Mouse (Mus musculus) stomach, embryonic 14.5 days (tissue): ENCODE measurements at regions not wholly inside any gene's neighbourhood (a gene's known extent, or its start where the extent isn't known, plus 50 kb on each side); places are given as distances from the start of the nearest gene placed in this dataset.

ENCODE experiments used
- ATAC-seq: fragments of 200-750 bp; cut with Nextera tagmentation; 2 replicates; pipeline ENCODE4 v1.8.0; 2017; ENCODE audit warnings: low read depth, moderate TSS enrichment; ENCODE audit not compliant: insufficient number of reproducible peaks, insufficient read depth, low FRiP score
- H3K27ac ChIP-seq: fragments of 300-500 bp; sonication (generic); 2 replicates; pipeline ENCODE4 v1.5.1; 2014; ENCODE audit warnings: mild to moderate bottlenecking, low read length, moderate library complexity, mixed read lengths
- H3K27me3 ChIP-seq: fragments of 300-500 bp; sonication (generic); 2 replicates; pipeline ENCODE4 v1.6.1; 2014; ENCODE audit warnings: low read length, control low read depth, mixed read lengths; ENCODE audit not compliant: control insufficient read depth, insufficient read depth
- H3K36me3 ChIP-seq: fragments of 300-500 bp; sonication (generic); 2 replicates; pipeline ENCODE4 v1.6.1; 2014; ENCODE audit warnings: mild to moderate bottlenecking, control low read depth, low read length, moderate library complexity, mixed read lengths; ENCODE audit not compliant: control insufficient read depth, insufficient read depth
- H3K4me1 ChIP-seq: fragments of 300-500 bp; sonication (generic); 2 replicates; pipeline ENCODE4 v1.6.1; 2014; ENCODE audit warnings: low read length, control low read depth, mixed read lengths; ENCODE audit not compliant: control insufficient read depth, insufficient read depth
- H3K4me2 ChIP-seq: fragments of 300-500 bp; sonication (generic); replicated peaks from 2 replicates; pipeline ENCODE4 v1.6.1; 2014; ENCODE audit warnings: low read depth, low read length, control low read depth
- H3K4me3 ChIP-seq: fragments of 300-500 bp; sonication (generic); 2 replicates; pipeline ENCODE4 v1.5.1; 2014; ENCODE audit warnings: low read depth, low read length, control low read depth
- H3K9ac ChIP-seq: fragments of 300-500 bp; sonication (generic); replicated peaks from 2 replicates; pipeline ENCODE4 v1.6.1; 2014; ENCODE audit warnings: low read depth, mild to moderate bottlenecking, control low read depth, low read length, moderate library complexity, mixed read lengths
- H3K9me3 ChIP-seq: fragments of 300-500 bp; sonication (generic); 2 replicates; pipeline ENCODE4 v1.6.1; 2016; ENCODE audit warnings: low read depth, low read length, control low read depth; ENCODE audit not compliant: control insufficient read depth
- WGBS: fragments of 180-500 bp; shearing (Covaris S2); extraction: QIAGEN DNeasy Blood & Tissue Kit; methylation state at CpG from one replicate; pipeline ENCODE4 v1.1.7; 2014; 5-methylcytosine and 5-hydroxymethylcytosine counted together

GRCm38 (mm10) chr1:51542801-51543200 is 64.6 kb upstream of the Nabp1 start:
- H3K4me3 ChIP-seq, result no peak overlapping the region
- H3K27me3 ChIP-seq, result no peaks in the 10 kb centered on the region
- H3K4me1 ChIP-seq, result peaks cover 9% of the 10 kb centered on the region; the same call in 1 of the 2 replicates
- no peak overlapping the region for H3K4me2 ChIP-seq
- no peak for ATAC-seq
- no peak overlapping the region for H3K9ac ChIP-seq
- no peaks in the 10 kb centered on the region for H3K36me3 ChIP-seq
- no peaks in the 10 kb centered on the region for H3K9me3 ChIP-seq
- H3K27ac ChIP-seq, result no peak overlapping the region
- WGBS, result 88% methylated on average over 5 of the region's 5 CpGs

GRCm38 (mm10) chr1:51539634-51540033 is 61.4 kb upstream of the Nabp1 start:
- Histone ChIP-seq H3K4me3 (no peak overlapping the region), H3K4me1 (peaks cover 9% of the 10 kb centered on the region; the same call in 1 of the 2 replicates), H3K36me3 (no peaks in the 10 kb centered on the region), H3K9ac (no peak overlapping the region), H3K9me3 (no peaks in the 10 kb centered on the region), H3K4me2 (no peak overlapping the region), H3K27ac (peak overlapping the region; percentile 83), H3K27me3 (no peaks in the 10 kb centered on the region)
- peak; percentile 84; the same call in 1 of the 2 replicates for ATAC-seq
- WGBS, result 57% methylated on average over 4 of the region's 4 CpGs

- Histone ChIP-seq H3K4me2 (no peak overlapping the region), H3K27me3 (no peaks in the 10 kb centered on the region), H3K4me1 (peaks cover 9% of the 10 kb centered on the region; the same call in 1 of the 2 replicates), H3K4me3 (no peak overlapping the region), H3K9me3 (no peaks in the 10 kb centered on the region), H3K36me3 (no peaks in the 10 kb centered on the region), H3K27ac (peak overlapping the region; percentile 46; the same call in 1 of the 2 replicates), H3K9ac (no peak overlapping the region)
- WGBS, result 44% methylated on average over 2 of the region's 2 CpGs
- no peak for ATAC-seq
Measured at GRCm38 (mm10) chr1:51538836-51539235, 60.6 kb upstream of the Nabp1 start.

- ATAC-seq, result no peak
- H3K4me2 ChIP-seq, result no peak overlapping the region
- 89% methylated on average over 7 of the region's 7 CpGs for WGBS
Measured at GRCm38 (mm10) chr1:51537765-51538360, 59.6 kb upstream of the Nabp1 start.

GRCm38 (mm10) chr1:51536076-51536475 is 57.9 kb upstream of the Nabp1 start:
- Histone ChIP-seq H3K27ac (no peak overlapping the region), H3K9me3 (no peaks in the 10 kb centered on the region), H3K36me3 (no peaks in the 10 kb centered on the region), H3K27me3 (no peaks in the 10 kb centered on the region), H3K4me2 (no peak overlapping the region), H3K4me3 (no peak overlapping the region), H3K9ac (no peak overlapping the region), H3K4me1 (peaks cover 9% of the 10 kb centered on the region; the same call in 1 of the 2 replicates)
- ATAC-seq, result no peak
- WGBS, result 90% methylated on average over 1 of the region's 1 CpGs

More at GRCm38 (mm10) chr1:51537765-51538360, 59.6 kb upstream of the Nabp1 start:
- H3K27me3 ChIP-seq, result no peaks in the 10 kb centered on the region
- H3K9ac ChIP-seq, result no peak overlapping the region
- peak overlapping the region; percentile 71; the same call in 1 of the 2 replicates for H3K27ac ChIP-seq
- H3K4me1 ChIP-seq, result peaks cover 9% of the 10 kb centered on the region; the same call in 1 of the 2 replicates
- H3K4me3 ChIP-seq, result no peak overlapping the region
- H3K36me3 ChIP-seq, result no peaks in the 10 kb centered on the region
- no peaks in the 10 kb centered on the region for H3K9me3 ChIP-seq

GRCm38 (mm10) chr1:51535414-51535813 is 57.2 kb upstream of the Nabp1 start:
- Histone ChIP-seq H3K4me2 (no peak overlapping the region), H3K4me1 (peaks cover 9% of the 10 kb centered on the region; the same call in 1 of the 2 replicates), H3K27ac (no peak overlapping the region), H3K36me3 (no peaks in the 10 kb centered on the region), H3K27me3 (no peaks in the 10 kb centered on the region), H3K9me3 (no peaks in the 10 kb centered on the region), H3K9ac (no peak overlapping the region), H3K4me3 (no peak overlapping the region)
- no peak for ATAC-seq
- 93% methylated on average over 2 of the region's 2 CpGs for WGBS

GRCm38 (mm10) chr1:51531360-51531759 is 53.1 kb upstream of the Nabp1 start:
- Histone ChIP-seq H3K9ac (no peak overlapping the region), H3K36me3 (no peaks in the 10 kb centered on the region), H3K4me3 (no peak overlapping the region), H3K4me1 (no peaks in the 10 kb centered on the region), H3K27ac (no peak overlapping the region), H3K9me3 (no peaks in the 10 kb centered on the region), H3K4me2 (no peak overlapping the region), H3K27me3 (no peaks in the 10 kb centered on the region)
- WGBS, result 55% methylated on average over 1 of the region's 1 CpGs
- ATAC-seq, result no peak

GRCm38 (mm10) chr1:51530191-51530926 is 52.1 kb upstream of the Nabp1 start:
- Histone ChIP-seq H3K9ac (no peak overlapping the region), H3K27me3 (no peaks in the 10 kb centered on the region), H3K4me1 (no peaks in the 10 kb centered on the region), H3K27ac (peak overlapping the region; percentile 34; the same call in 1 of the 2 replicates), H3K4me2 (no peak overlapping the region), H3K36me3 (no peaks in the 10 kb centered on the region), H3K4me3 (no peak overlapping the region), H3K9me3 (no peaks in the 10 kb centered on the region)
- 65% methylated on average over 9 of the region's 9 CpGs for WGBS
- ATAC-seq, result peak; percentile 56; the same call in 1 of the 2 replicates
